Mouse (Mus musculus) retina, postnatal 1 day (tissue): ENCODE data around the gene Scamp4.

Experiments used
- DNase-seq: peaks from one replicate; pipeline ENCODE4 v3.0.0-alpha.2; 2012

Scamp4 gene

GRCm38 (mm10) chr10:80602698-80603325, at the start of gene Scamp4, which contains the start of gene Adat3:
Gene Scamp4 (plus strand): TSS chr10:80602872.
Gene Adat3 (plus strand): TSS chr10:80602880.
- DNase-seq: peak; percentile 97

DNA sequence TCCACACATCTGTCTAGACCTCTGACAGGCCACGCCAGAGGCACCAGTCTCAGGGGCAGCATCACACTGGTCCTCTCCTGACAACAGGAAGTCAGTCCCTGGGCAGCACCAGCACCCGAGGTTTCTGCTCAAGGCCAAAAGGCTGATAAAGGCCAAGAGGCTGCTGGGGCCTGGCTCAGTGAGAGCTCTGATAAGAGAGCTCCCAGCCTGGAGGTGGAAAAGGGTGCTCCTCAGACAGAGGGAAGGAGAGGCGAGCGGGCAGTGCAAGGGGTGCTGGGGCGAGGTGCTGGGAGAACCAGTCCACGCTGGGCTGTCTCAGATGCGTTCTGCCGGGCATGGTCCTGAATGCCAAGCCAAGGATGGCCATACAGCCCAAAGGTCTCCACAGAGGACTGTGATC, 49.1 kb upstream of the Scamp4 start:
- no peak for DNase-seq

DNA sequence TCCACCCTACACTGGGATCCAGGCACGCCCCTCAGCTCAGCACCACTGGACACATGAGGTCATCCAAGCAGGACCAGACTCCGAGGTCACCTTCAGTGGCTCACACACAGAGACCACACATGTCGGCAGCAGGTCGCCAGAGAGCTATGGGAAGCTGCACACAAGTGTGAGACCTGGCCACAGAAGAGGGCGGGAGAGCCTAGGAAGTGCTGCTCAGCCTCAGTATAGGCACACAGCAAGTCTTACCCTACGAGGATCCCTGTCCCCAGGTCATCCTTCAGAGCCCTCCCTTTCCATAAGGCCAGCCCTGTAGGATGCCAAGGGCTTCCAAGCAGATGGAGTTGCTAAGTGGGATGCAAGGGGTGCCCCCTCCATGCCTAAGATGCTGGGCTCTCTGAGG, 48.7 kb upstream of the Scamp4 start:
- DNase-seq: no peak

DNA sequence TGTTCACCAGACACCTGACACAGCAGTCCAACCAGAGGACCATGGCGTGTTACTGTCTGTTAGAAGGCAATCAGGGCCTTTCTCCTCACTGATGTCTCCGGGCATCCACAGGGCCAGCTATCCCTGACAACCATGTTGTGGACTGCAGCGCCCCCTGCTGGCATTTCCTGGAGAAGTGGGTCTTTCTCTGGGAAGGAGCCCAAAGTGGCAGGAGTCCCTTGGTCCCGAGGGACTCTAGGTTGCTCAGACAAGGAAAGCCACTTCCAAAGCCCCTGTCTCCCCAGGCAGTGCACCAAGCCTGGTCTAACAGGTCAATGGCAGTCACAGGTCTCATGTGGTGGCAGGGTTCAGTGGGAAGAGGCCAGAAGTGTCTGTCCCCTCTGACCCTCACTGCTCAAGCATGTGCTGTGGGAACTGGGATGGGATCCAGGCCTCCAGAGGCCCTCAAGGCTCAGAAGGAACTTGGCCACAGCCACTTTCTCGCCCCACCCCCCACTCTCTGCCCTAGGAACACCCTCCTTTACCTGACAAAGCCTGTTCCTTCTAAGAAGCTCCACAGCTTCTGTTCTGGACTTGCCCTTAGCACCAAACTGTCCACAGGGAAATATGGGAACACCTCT, 45.2 kb upstream of the Scamp4 start:
- DNase-seq: peak; percentile 82

DNA sequence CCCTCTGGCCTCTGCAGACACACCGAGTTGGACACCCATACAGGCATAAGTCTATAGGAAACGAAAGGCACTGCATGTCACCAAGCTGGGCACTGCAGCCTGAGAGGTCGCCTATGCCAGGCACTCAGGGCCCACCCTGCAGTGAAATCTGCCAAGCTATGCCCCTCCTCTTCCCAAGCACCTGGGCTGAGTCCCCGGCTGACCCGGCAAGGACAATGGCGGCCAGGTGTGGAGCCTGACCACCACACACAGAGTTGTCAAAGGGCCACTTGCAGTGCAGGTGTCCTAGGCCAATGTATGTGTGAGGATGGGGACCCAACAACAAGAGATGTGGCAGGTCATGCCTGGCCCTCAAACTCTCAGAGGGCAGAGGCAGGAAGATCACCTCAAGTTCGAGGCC, 43.2 kb upstream of the Scamp4 start:
- DNase-seq: no peak

DNA sequence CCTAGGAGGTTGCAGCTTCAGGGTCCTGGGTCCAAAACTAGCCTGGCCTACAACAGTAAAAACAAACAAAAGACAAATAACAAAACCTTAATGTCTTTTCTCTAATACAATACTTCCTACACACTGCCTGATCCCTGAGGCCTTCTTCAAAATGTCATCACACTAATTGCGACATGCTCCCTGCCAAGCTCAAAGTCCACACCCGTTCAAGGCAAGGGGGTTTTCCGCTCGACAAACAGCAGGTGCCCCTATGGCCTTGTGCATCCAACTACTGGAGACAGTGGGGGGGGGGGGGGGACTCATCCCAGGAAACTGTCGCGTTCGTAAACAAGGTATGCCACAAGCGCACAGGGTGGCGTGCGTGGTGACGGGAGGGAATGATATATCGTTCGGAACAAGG, 42.1 kb upstream of the Scamp4 start:
- no peak for DNase-seq

DNA sequence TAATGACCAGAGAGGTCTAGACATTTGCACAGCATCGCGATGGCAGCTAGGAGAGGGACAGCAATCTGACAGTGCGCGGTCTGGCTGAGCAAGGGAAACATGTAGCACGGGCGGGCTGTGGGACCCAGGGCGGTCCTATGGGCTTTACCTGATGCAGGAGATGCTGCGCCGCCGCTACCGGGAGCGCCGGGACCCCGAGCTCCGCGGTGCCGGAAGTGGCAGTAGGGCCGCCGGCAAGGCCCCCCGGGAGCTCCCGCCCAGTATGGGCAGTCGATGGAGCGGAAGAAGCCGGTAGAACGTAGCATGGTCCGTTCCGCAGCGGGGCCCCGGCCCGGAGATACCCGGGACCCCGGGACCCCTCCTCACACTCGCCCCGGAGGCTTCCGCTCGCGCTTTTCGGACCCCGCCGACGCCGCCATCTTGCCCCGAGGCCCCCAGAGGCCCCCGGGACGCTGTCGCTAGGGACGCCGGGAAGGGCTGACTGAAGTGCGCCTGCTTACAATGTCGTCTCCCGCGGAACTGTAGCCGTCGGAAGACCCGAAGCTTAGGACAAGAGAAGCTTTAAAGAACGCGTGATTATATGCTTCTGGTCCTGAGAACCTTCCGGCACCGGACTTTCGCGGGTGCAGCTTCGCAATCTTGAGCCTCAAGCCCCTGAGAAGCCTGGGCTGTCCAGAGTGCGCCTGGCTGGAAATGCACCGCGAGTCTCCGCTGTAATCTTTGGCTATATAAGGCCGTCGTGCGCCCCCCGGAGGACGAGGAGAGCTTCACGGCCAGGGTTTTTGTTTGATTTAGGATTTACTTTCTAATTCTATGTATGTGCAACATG, 41.3 kb upstream of the Scamp4 start, which contains the start of gene Rexo1:
Gene Rexo1, minus strand, starts transcription at position 445 of the 829 bp plus-strand sequence.
- DNase-seq: peak; percentile 96

GRCm38 (mm10) chr10:80566375-80567092, 36.1 kb upstream of the Scamp4 start:
- peak; percentile 91 for DNase-seq

DNA sequence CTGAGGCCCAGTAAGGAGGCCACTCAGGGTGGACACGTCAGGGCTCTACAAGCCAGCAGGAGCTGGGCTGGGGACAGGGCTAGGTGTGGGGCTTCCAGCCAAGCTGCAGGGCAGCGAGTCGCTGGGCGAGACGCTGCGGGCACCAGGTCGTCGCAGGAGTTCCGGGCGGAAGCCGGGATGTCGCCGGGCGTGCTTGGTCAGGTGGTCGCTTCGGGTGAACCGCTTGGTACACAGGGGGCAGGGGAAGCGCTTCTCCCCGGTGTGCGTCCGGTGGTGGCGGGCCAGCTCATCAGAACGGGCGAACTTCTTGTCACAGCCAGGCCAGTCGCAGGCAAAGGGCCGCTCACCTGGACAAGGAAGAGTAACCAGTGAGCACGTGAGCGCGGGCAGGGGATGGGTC, 33.8 kb upstream of the Scamp4 start:
- no peak for DNase-seq

DNA sequence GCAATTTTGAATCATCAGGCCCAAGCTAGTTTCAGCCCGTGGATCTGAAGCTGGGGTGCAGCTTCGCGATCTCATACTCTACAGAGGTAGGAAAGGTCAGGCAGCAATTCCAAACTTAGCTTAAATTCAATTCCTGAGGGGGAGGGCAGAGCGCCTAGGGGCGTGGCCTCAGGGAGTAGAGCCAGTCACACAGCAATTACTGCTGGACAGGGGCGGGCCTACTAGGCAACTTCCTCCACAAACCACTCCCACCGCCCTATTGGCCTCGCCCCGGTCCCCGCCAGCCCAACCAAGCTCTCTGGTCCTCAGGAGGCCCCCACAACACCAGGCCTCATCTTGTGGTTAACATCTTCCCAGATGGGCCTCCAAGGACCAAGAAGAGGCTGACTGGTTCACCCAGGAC, 33.0 kb upstream of the Scamp4 start:
- peak; percentile 58 for DNase-seq

- no peak for DNase-seq
These were observed 32.3 kb upstream of the Scamp4 start for GRCm38 (mm10) chr10:80570419-80570818.

DNA sequence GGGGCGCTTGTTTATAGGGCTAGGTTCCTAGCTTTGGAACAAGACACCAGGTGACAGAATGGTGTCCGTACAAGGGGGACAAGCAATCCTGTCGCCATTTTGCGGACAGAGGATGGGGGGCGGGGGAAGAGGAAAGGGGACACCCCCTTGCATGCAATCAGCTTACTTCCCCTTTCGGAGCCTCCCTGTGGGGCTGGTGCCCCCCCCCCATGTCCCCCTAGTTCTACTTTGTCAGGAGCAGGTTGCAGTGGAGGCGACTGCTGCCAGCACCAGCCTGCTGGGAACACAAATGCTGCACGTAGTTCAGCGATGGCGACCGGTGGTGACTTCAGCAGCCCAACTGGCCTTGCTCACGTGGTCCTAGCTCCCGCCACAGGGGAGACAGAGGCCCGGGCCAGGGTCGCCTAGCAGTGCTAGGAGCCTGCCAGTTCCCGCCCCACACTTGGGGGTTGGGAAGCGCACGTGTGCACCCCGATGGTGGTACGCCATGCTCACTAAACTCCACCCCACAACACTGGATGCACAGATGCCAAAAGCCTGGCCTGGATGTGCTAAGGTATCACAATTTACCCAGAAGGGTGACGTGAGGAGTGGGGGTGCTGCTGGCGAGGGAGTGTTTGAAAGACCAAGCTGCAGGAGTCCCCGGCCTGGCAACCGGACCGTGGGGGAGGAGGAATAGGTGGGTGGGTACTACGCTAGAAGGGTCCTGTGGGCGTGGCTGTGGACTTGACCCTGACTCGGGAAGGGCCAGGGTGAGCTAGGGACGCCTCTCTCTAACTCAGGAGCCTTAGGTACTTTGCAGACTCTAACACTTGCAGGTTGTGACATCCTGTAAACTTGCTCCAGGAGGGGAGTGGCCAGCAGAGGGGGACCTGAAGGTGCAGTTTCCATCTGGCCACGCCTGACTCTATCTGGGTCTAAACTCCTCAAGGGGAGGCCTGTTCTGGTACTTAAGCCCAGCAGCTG, 31.5 kb upstream of the Scamp4 start:
- DNase-seq: peak; percentile 62

DNA sequence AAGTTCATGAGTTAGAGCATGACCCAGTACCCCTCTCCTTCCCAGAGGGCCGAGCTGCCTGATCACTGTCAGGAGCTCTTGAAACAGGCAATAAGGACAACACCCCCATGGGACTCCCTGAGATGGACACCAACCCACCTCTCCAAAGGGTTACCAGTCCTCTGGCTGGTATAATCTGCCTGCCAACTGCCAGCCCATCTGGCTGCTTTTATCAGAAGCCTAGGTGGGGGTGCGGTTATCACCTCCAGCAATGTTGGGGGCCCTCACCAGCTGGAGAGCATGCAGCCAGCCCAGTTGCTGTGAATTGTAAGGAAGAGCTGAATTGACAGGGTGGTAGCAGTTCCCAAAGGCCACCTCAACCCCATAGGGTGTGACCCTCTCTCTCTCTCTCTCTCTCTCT, 30.2 kb upstream of the Scamp4 start:
- DNase-seq: no peak

- DNase-seq: peak; percentile 47
These were observed 28.7 kb upstream of the Scamp4 start for GRCm38 (mm10) chr10:80573944-80574343.

DNA sequence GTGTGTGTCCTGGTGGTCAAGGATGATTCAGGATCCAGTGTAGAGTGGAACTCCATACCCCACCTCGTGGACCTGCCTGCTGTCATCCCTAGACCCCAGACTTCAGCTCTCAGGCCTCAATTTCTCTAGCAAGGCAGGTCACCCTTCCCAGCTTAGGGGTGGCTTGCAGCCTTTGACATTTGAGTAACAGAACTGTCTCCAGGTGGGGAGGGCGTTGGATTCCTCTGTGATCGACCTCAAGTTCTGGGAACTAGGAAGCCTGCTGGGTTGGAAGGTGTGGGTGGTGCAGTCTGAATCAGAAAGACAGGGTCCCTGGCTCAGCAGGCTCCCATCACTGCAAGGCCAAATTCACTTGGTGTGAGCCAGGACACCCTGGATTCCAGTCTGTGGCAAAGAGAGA, 27.8 kb upstream of the Scamp4 start:
- DNase-seq: no peak

DNA sequence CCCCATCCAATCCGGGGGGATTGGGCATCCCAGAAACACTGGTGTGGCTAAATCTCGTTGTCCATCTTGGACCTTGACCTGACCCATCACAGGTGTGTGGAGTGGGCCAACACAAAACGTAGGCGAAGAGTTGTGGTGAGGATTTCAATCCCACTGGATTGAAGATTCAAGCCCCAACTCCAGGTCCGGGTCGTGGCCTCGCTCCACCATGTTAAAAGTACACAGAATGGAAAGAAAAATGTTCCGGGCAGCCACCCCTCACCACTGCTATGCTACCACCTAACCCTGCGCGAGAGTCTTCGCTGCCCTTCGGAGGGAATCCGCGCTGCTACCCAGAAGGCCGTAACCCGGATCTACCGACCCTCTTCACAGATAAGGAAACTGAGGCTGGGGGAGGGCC, 26.7 kb upstream of the Scamp4 start:
- no peak for DNase-seq

DNA sequence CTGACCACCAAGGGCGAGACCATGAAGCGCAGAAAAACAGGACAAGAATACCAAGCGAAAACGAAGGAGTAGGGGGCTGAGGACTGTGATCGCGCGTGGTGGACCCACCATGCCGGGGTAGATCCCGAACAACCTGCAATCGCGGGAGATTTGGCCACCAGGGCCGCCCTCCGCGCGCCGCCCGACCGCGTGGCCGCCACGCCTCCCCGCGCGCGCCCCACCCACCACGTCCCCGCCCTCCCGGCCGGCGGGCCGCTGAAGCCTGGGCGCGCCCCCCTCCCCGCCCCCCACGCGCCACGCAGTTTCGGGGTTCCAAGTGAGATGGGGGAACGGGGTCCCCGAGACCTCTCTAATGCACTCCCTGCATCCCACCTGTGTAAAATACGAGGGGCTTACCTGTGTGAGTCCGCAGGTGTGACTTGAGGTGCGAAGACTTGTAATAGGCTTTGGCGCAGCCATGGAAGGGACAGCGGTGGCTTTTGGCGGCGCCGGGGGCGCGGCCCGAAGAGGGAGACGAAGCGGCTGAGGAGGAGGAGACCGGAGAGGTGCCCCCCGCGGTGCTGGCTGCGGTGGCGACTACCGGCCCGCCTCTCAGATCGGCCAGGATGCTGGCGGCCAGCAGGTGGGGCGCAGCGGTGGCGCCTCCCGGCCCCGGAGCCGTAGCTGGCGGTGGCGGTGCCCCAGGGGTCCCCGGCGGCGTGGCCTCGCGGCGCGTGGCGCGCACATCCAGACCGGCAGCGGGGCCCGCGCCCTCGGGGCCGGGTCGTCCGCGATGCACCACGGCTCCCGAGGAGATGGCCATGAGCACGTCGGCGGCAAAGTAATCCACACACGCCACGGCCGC, 26.1 kb upstream of the Scamp4 start:
- DNase-seq: peak; percentile 54

GRCm38 (mm10) chr10:80577195-80578130, 25.2 kb upstream of the Scamp4 start, which contains the start of gene Klf16:
Gene Klf16 (minus strand): TSS chr10:80577321.
- DNase-seq: peak; percentile 95

- peak; percentile 87 for DNase-seq
These were observed 24.4 kb upstream of the Scamp4 start for GRCm38 (mm10) chr10:80578131-80578750.
